Mouse (Mus musculus): ENCODE results near the gene Lamtor4. TPM values are rescaled to one million over a fixed set of nuclear protein-coding genes. Genes with fewer than 3 reads are reported as not detected.

Gene Lamtor4
- total RNA-seq, 2 experiments from 2014 or later, result 47.7 to 49.6 TPM

- intact Hi-C loops (cut with DNase I), result no loop called here
- no peak overlapping the region for H3K4me3 ChIP-seq
- no peak for TF ChIP-seq CTCF (IDR thresholded peaks at IDR 0.05)
- H3K27ac ChIP-seq, result no peak overlapping the region
- no peak for DNase-seq (ENCODE audit: extremely low spot score in 1 of 2, low spot score in 2 of 2)
These were observed 21.5 kb upstream of the Lamtor4 start for GRCm38 (mm10) chr5:138233778-138234177.

- intact Hi-C loops (cut with DNase I), result no loop called here
- no peak overlapping the region for H3K27ac ChIP-seq
- no peak for DNase-seq (ENCODE audit: extremely low spot score in 1 of 2, low spot score in 2 of 2)
- no peak overlapping the region for H3K4me3 ChIP-seq
- no peak for TF ChIP-seq CTCF (IDR thresholded peaks at IDR 0.05)
These were observed 21.1 kb upstream of the Lamtor4 start for GRCm38 (mm10) chr5:138234224-138234623.

- H3K4me3 ChIP-seq, result no peak overlapping the region
- H3K27ac ChIP-seq, result no peak overlapping the region
- TF ChIP-seq CTCF (IDR thresholded peaks at IDR 0.05), result no peak
- DNase-seq (ENCODE audit: extremely low spot score in 1 of 2, low spot score in 2 of 2), result no peak
- intact Hi-C loops (cut with DNase I), result no loop called here
These were observed 13.8 kb upstream of the Lamtor4 start for GRCm38 (mm10) chr5:138241511-138241910.

GRCm38 (mm10) chr5:138251144-138251543 is 4.1 kb upstream of the Lamtor4 start:
- intact Hi-C loops (cut with DNase I), result loop anchor here (5.0 kb wide), 1 partner anchor 164 kb away; the partner anchor contains the start of gene Zkscan1

DNA sequence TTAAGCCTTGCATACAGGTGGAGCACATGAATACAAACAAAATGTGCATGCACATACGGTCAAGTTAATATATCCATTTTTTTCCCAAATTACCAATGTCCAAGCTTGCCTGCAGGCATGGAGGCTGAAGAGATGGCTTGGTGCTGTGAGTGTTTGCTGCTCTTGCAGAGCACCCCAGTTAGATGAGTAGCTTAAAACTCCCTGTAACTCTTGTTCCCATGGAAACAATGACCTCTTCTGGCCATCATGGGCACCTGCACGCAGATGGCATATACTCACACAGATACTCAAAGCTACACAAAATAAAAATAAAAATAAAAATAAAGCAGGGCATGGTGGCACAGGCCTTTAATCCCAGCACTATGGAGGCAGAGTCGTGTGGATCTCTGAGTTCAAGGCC is 2.2 kb upstream of the Lamtor4 start:
- no peak for DNase-seq (ENCODE audit: extremely low spot score in 1 of 2, low spot score in 2 of 2)
- intact Hi-C loops (cut with DNase I), result loop anchor here (1.0 to 5.0 kb wide), 2 partner anchors 52 to 166 kb away; partner anchors contain the start of gene Zkscan1
- no peak overlapping the region for H3K27ac ChIP-seq
- no peak; the same call in 1 of the 2 replicates for TF ChIP-seq CTCF (IDR thresholded peaks at IDR 0.05)
- no peak overlapping the region for H3K4me3 ChIP-seq

More at GRCm38 (mm10) chr5:138251144-138251543, 4.1 kb upstream of the Lamtor4 start:
- no peak for DNase-seq (ENCODE audit: extremely low spot score in 1 of 2, low spot score in 2 of 2)
- Histone ChIP-seq H3K27ac (no peak overlapping the region), H3K4me3 (no peak overlapping the region)
- no peak for TF ChIP-seq CTCF (IDR thresholded peaks at IDR 0.05)

DNA sequence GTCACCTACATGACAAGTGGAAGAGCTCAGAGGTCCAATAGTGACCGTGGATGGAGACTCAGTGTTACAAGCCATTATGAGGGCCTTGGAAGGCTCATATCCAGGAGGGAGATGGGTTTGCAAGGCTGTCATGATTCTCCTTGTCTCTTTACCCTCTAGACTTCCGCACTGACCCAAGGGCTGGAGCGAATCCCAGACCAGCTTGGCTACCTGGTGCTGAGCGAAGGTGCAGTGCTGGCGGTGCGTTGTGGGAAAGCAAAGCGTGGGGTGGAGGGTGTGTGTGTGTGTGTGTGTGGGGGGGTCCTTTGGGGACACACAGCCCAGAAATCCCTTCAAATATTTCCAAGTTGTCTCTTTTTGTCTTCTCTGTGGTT is 799 bp downstream of the Lamtor4 start:
- no peak for DNase-seq (ENCODE audit: extremely low spot score in 1 of 2, low spot score in 2 of 2)
- Histone ChIP-seq H3K27ac (peak overlapping the region; percentile 95), H3K4me3 (peak overlapping the region; percentile 68)
- intact Hi-C loops (cut with DNase I), result no loop called here
- no peak for TF ChIP-seq CTCF (IDR thresholded peaks at IDR 0.05)

GRCm38 (mm10) chr5:138256966-138257584 is 1.8 kb downstream of the Lamtor4 start:
- no peak for TF ChIP-seq CTCF (IDR thresholded peaks at IDR 0.05)
- Histone ChIP-seq H3K4me3 (no peak overlapping the region), H3K27ac (no peak overlapping the region)
- intact Hi-C loops (cut with DNase I), result no loop called here
- no peak for DNase-seq (ENCODE audit: extremely low spot score in 1 of 2, low spot score in 2 of 2)

- intact Hi-C loops (cut with DNase I), result no loop called here
- Histone ChIP-seq H3K4me3 (no peak overlapping the region), H3K27ac (no peak overlapping the region)
- no peak for TF ChIP-seq CTCF (IDR thresholded peaks at IDR 0.05)
- DNase-seq (ENCODE audit: extremely low spot score in 1 of 2, low spot score in 2 of 2), result no peak
These were observed 2.3 kb downstream of the Lamtor4 start for GRCm38 (mm10) chr5:138257585-138257978.

DNA sequence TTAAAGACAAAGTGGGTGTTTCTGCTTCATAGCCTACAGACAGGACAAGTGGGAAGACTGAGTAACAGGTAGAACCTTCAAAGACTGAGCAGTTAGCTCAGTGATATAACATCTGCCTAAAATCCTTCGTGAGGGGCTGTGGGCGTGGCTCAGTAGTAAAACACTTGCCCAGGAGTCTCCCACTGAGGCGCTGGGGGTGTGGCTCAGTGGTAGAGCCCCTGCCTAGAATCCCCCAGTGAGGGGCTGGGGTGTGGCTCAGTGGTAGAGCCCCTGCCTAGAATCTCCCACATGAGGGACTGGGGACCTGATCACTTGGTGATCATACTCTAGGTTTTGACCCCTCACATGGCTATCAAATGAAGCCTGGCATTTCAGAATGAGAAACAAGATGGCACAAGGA is 2.8 kb downstream of the Lamtor4 start:
- no peak for DNase-seq (ENCODE audit: extremely low spot score in 1 of 2, low spot score in 2 of 2)
- Histone ChIP-seq H3K27ac (no peak overlapping the region), H3K4me3 (no peak overlapping the region)
- intact Hi-C loops (cut with DNase I), result no loop called here
- no peak for TF ChIP-seq CTCF (IDR thresholded peaks at IDR 0.05)

DNA sequence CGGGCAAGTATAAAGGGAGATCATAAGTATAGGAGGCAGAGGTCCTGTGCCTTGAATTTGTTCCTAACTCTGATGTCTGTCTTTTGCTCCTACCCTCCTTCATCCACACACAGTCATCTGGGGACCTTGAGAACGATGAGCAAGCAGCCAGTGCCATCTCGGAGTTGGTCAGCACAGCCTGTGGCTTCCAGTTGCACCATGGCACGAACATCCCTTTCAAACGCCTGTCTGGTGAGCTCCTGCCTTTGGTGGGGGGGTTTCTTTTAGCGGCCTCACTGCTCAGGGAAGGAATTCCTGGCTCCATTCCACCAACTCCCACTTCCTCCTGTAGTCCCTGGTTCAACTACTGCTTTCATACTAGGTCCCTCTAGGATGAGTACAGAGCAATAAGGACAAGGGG is 3.3 kb downstream of the Lamtor4 start:
- no peak overlapping the region for H3K4me3 ChIP-seq
- TF ChIP-seq CTCF (IDR thresholded peaks at IDR 0.05), result no peak
- intact Hi-C loops (cut with DNase I), result no loop called here
- DNase-seq (ENCODE audit: extremely low spot score in 1 of 2, low spot score in 2 of 2), result no peak
- no peak overlapping the region for H3K27ac ChIP-seq

GRCm38 (mm10) chr5:138258993-138259392 is 3.7 kb downstream of the Lamtor4 start:
- TF ChIP-seq CTCF (IDR thresholded peaks at IDR 0.05), result no peak
- DNase-seq (ENCODE audit: extremely low spot score in 1 of 2, low spot score in 2 of 2), result no peak
- intact Hi-C loops (cut with DNase I), result no loop called here
- Histone ChIP-seq H3K4me3 (no peak overlapping the region), H3K27ac (no peak overlapping the region)

- DNase-seq (ENCODE audit: extremely low spot score in 1 of 2, low spot score in 2 of 2), result peak in 1 of 2 experiments; percentile 10
- Histone ChIP-seq H3K27ac (no peak overlapping the region), H3K4me3 (no peak overlapping the region)
- TF ChIP-seq CTCF (IDR thresholded peaks at IDR 0.05), result no peak
- intact Hi-C loops (cut with DNase I), result loop anchor here (5.0 kb wide), 1 partner anchor 182 kb away; the partner anchor contains the start of gene Zfp157
These were observed 4.8 kb downstream of the Lamtor4 start for GRCm38 (mm10) chr5:138260051-138260450.

DNA sequence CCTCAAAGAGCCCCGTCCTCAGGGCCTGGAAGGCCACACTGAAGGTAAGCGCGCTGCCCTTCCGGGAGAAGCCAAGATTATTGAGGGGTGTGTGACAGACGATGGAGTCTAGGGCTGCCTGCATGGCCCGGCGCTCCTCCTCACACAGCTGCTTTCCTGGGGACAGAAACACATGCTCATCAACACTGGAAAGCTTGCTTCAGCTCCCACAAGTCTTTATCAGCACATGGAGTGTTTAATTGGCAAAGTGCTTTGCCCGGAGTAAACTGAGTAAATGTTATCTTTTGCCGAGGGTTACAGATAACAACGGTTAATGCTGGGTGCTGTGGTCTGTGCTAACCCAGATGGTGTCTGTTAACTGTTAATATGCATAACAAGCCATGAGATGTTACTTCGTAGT is 5.6 kb downstream of the Lamtor4 start:
- Histone ChIP-seq H3K4me3 (no peak overlapping the region), H3K27ac (no peak overlapping the region)
- intact Hi-C loops (cut with DNase I), result loop anchor here (5.0 kb wide), 1 partner anchor 181 kb away; the partner anchor contains the start of gene Zfp157
- no peak for TF ChIP-seq CTCF (IDR thresholded peaks at IDR 0.05)
- peak in 1 of 2 experiments; percentile 8 for DNase-seq (ENCODE audit: extremely low spot score in 1 of 2, low spot score in 2 of 2)
